Mouse (Mus musculus): Measurements from ENCODE around the gene Slc12a3. TPM values are rescaled to one million over a fixed set of nuclear protein-coding genes. Genes with fewer than 3 reads are reported as not detected.

Gene Slc12a3
- total and polyA plus RNA-seq, 2 experiments from 2014 or later = 0.05 TPM; not detected in 1

- H3K4me3 ChIP-seq (ENCODE audit: low read depth, low read length) = no peak overlapping the region
- no peaks in the 10 kb centered on the region for H3K9me3 ChIP-seq (ENCODE audit: low read length)
- ATAC-seq (ENCODE audit: low FRiP score) (no peak), DNase-seq (ENCODE audit: low spot score) (no peak)
- no peaks in the 10 kb centered on the region for H3K27me3 ChIP-seq (ENCODE audit: insufficient read depth, low read length)
- TF ChIP-seq CTCF (IDR thresholded peaks at IDR 0.05) = no peak
- no peaks in the 10 kb centered on the region for H3K4me1 ChIP-seq (ENCODE audit: insufficient read depth, low read length)
- no peak overlapping the region for H3K4me2 ChIP-seq (ENCODE audit: low read depth, low read length, poor library complexity, severe bottlenecking)
- 88% methylated on average over 7 of the region's 7 CpGs for WGBS
- peaks cover 83% of the 10 kb centered on the region for H3K36me3 ChIP-seq (ENCODE audit: insufficient read depth, low read length)
- H3K27ac ChIP-seq (ENCODE audit: low read depth, low read length) = no peak overlapping the region
- H3K9ac ChIP-seq (replicated peaks; ENCODE audit: low read length, poor library complexity, severe bottlenecking) = no peak overlapping the region
These were observed 21.9 kb upstream of the Slc12a3 start for GRCm38 (mm10) chr8:94306989-94307513.

GRCm38 (mm10) chr8:94307652-94308051 lies 21.3 kb upstream of the Slc12a3 start:
- H3K4me1 ChIP-seq (ENCODE audit: insufficient read depth, low read length) = no peaks in the 10 kb centered on the region
- 95% methylated on average over 9 of the region's 9 CpGs for WGBS
- H3K9me3 ChIP-seq (ENCODE audit: low read length) = no peaks in the 10 kb centered on the region
- no peak for ATAC-seq (ENCODE audit: low FRiP score)
- DNase-seq (ENCODE audit: low spot score) = no peak
- no peak overlapping the region for H3K9ac ChIP-seq (replicated peaks; ENCODE audit: low read length, poor library complexity, severe bottlenecking)
- H3K4me3 ChIP-seq (ENCODE audit: low read depth, low read length) = no peak overlapping the region
- peaks cover 86% of the 10 kb centered on the region for H3K36me3 ChIP-seq (ENCODE audit: insufficient read depth, low read length)
- no peaks in the 10 kb centered on the region for H3K27me3 ChIP-seq (ENCODE audit: insufficient read depth, low read length)
- no peak overlapping the region for H3K4me2 ChIP-seq (ENCODE audit: low read depth, low read length, poor library complexity, severe bottlenecking)
- no peak for TF ChIP-seq CTCF (IDR thresholded peaks at IDR 0.05)
- H3K27ac ChIP-seq (ENCODE audit: low read depth, low read length) = no peak overlapping the region

GRCm38 (mm10) chr8:94314069-94314468 lies 14.9 kb upstream of the Slc12a3 start:
- Histone ChIP-seq H3K9ac (replicated peaks; ENCODE audit: low read length, poor library complexity, severe bottlenecking) (no peak overlapping the region), H3K9me3 (ENCODE audit: low read length) (no peaks in the 10 kb centered on the region), H3K27ac (ENCODE audit: low read depth, low read length) (no peak overlapping the region), H3K36me3 (ENCODE audit: insufficient read depth, low read length) (peaks cover 78% of the 10 kb centered on the region), H3K4me3 (ENCODE audit: low read depth, low read length) (no peak overlapping the region), H3K4me1 (ENCODE audit: insufficient read depth, low read length) (no peaks in the 10 kb centered on the region), H3K27me3 (ENCODE audit: insufficient read depth, low read length) (no peaks in the 10 kb centered on the region), H3K4me2 (ENCODE audit: low read depth, low read length, poor library complexity, severe bottlenecking) (no peak overlapping the region)
- ATAC-seq (ENCODE audit: low FRiP score) = no peak
- no peak for TF ChIP-seq CTCF (IDR thresholded peaks at IDR 0.05)
- no peak for DNase-seq (ENCODE audit: low spot score)
- WGBS = 79% methylated on average over 2 of the region's 2 CpGs

- Histone ChIP-seq H3K9ac (replicated peaks; ENCODE audit: low read length, poor library complexity, severe bottlenecking) (no peak overlapping the region), H3K4me1 (ENCODE audit: insufficient read depth, low read length) (no peaks in the 10 kb centered on the region), H3K4me3 (ENCODE audit: low read depth, low read length) (no peak overlapping the region), H3K36me3 (ENCODE audit: insufficient read depth, low read length) (peaks cover 74% of the 10 kb centered on the region), H3K27ac (ENCODE audit: low read depth, low read length) (no peak overlapping the region), H3K4me2 (ENCODE audit: low read depth, low read length, poor library complexity, severe bottlenecking) (no peak overlapping the region), H3K9me3 (ENCODE audit: low read length) (no peaks in the 10 kb centered on the region), H3K27me3 (ENCODE audit: insufficient read depth, low read length) (no peaks in the 10 kb centered on the region)
- DNase-seq (ENCODE audit: low spot score) = no peak
- no peak for TF ChIP-seq CTCF (IDR thresholded peaks at IDR 0.05)
- 90% methylated on average over 2 of the region's 2 CpGs for WGBS
- no peak for ATAC-seq (ENCODE audit: low FRiP score)
These were observed 11.8 kb upstream of the Slc12a3 start for GRCm38 (mm10) chr8:94317249-94317648.

- Histone ChIP-seq H3K36me3 (ENCODE audit: insufficient read depth, low read length) (peaks cover 71% of the 10 kb centered on the region), H3K27ac (ENCODE audit: low read depth, low read length) (no peak overlapping the region), H3K4me1 (ENCODE audit: insufficient read depth, low read length) (no peaks in the 10 kb centered on the region), H3K27me3 (ENCODE audit: insufficient read depth, low read length) (no peaks in the 10 kb centered on the region), H3K4me3 (ENCODE audit: low read depth, low read length) (no peak overlapping the region), H3K4me2 (ENCODE audit: low read depth, low read length, poor library complexity, severe bottlenecking) (no peak overlapping the region), H3K9ac (replicated peaks; ENCODE audit: low read length, poor library complexity, severe bottlenecking) (no peak overlapping the region), H3K9me3 (ENCODE audit: low read length) (no peaks in the 10 kb centered on the region)
- TF ChIP-seq CTCF (IDR thresholded peaks at IDR 0.05) = no peak
- 94% methylated on average over 2 of the region's 2 CpGs for WGBS
- ATAC-seq (ENCODE audit: low FRiP score) (no peak), DNase-seq (ENCODE audit: low spot score) (no peak)
These were observed 11.3 kb upstream of the Slc12a3 start for GRCm38 (mm10) chr8:94317691-94318090.

- Histone ChIP-seq H3K4me2 (ENCODE audit: low read depth, low read length, poor library complexity, severe bottlenecking) (no peak overlapping the region), H3K4me1 (ENCODE audit: insufficient read depth, low read length) (no peaks in the 10 kb centered on the region), H3K4me3 (ENCODE audit: low read depth, low read length) (no peak overlapping the region), H3K9me3 (ENCODE audit: low read length) (no peaks in the 10 kb centered on the region), H3K36me3 (ENCODE audit: insufficient read depth, low read length) (peaks cover 59% of the 10 kb centered on the region), H3K27me3 (ENCODE audit: insufficient read depth, low read length) (no peaks in the 10 kb centered on the region), H3K9ac (replicated peaks; ENCODE audit: low read length, poor library complexity, severe bottlenecking) (no peak overlapping the region), H3K27ac (ENCODE audit: low read depth, low read length) (no peak overlapping the region)
- no peak for DNase-seq (ENCODE audit: low spot score)
- ATAC-seq (ENCODE audit: low FRiP score) = no peak
- 83% methylated on average over 2 of the region's 2 CpGs for WGBS
- TF ChIP-seq CTCF (IDR thresholded peaks at IDR 0.05) = no peak
These were observed 9.0 kb upstream of the Slc12a3 start for GRCm38 (mm10) chr8:94320036-94320435.
